Mouse (Mus musculus): ENCODE measurements around the gene Sort1.

- TF ChIP-seq EP300 (IDR thresholded peaks at IDR 0.05; ENCODE audit: low read depth) (no peak), CTCF (IDR thresholded peaks at IDR 0.05; ENCODE audit: low read depth) (no peak)
Measured at GRCm38 (mm10) chr3:108392793-108393192, 108.9 kb downstream of the Sort1 start.

Data from heart, postnatal 0 days (tissue).